Mouse (Mus musculus): ENCODE results near the gene Frmd4a.

Gene Frmd4a

GRCm38 (mm10) chr2:4293726-4294125 lies 276.2 kb downstream of the Frmd4a start:
- peak; percentile 53 for DNase-seq

GRCm38 (mm10) chr2:4295641-4296040 lies 278.1 kb downstream of the Frmd4a start:
- DNase-seq: peak; percentile 80

- no peak for DNase-seq
These were observed 279.4 kb downstream of the Frmd4a start for GRCm38 (mm10) chr2:4296881-4297280.

GRCm38 (mm10) chr2:4298325-4299215 lies 281.1 kb downstream of the Frmd4a start:
- DNase-seq: peak; percentile 92

GRCm38 (mm10) chr2:4299593-4299992 lies 282.1 kb downstream of the Frmd4a start:
- DNase-seq: no peak

- peak; percentile 92 for DNase-seq
These were observed 282.9 kb downstream of the Frmd4a start for GRCm38 (mm10) chr2:4300383-4300811.

GRCm38 (mm10) chr2:4300816-4301215 lies 283.3 kb downstream of the Frmd4a start:
- no peak for DNase-seq

GRCm38 (mm10) chr2:4301256-4301655 lies 283.7 kb downstream of the Frmd4a start:
- no peak for DNase-seq

GRCm38 (mm10) chr2:4301692-4302091 lies 284.2 kb downstream of the Frmd4a start:
- DNase-seq: no peak

- no peak for DNase-seq
These were observed 284.6 kb downstream of the Frmd4a start for GRCm38 (mm10) chr2:4302119-4302518.

GRCm38 (mm10) chr2:4307076-4307475 lies 289.6 kb downstream of the Frmd4a start:
- no peak for DNase-seq

GRCm38 (mm10) chr2:4314545-4314944 lies 297.0 kb downstream of the Frmd4a start:
- DNase-seq: peak; percentile 62

GRCm38 (mm10) chr2:4316589-4316988 lies 299.1 kb downstream of the Frmd4a start:
- peak; percentile 88 for DNase-seq

GRCm38 (mm10) chr2:4318134-4318533 lies 300.6 kb downstream of the Frmd4a start:
- DNase-seq: peak; percentile 93

- peak; percentile 79 for DNase-seq
These were observed 308.9 kb downstream of the Frmd4a start for GRCm38 (mm10) chr2:4326241-4327010.

GRCm38 (mm10) chr2:4327011-4327340 lies 309.5 kb downstream of the Frmd4a start:
- DNase-seq: no peak

- peak; percentile 61 for DNase-seq
These were observed 314.9 kb downstream of the Frmd4a start for GRCm38 (mm10) chr2:4332441-4332840.

- peak; percentile 94 for DNase-seq
These were observed 316.7 kb downstream of the Frmd4a start for GRCm38 (mm10) chr2:4334201-4334600.

GRCm38 (mm10) chr2:4334936-4335335 lies 317.4 kb downstream of the Frmd4a start:
- DNase-seq: peak; percentile 60

- peak; percentile 69 for DNase-seq
These were observed 318.4 kb downstream of the Frmd4a start for GRCm38 (mm10) chr2:4335881-4336280.

- DNase-seq: peak; percentile 27
These were observed 320.8 kb downstream of the Frmd4a start for GRCm38 (mm10) chr2:4338290-4338689.

- peak; percentile 68 for DNase-seq
These were observed 321.6 kb downstream of the Frmd4a start for GRCm38 (mm10) chr2:4339128-4339527.

- no peak for DNase-seq
These were observed 322.2 kb downstream of the Frmd4a start for GRCm38 (mm10) chr2:4339530-4340218.

Measured in heart, adult 11 months (tissue).